Mouse (Mus musculus) heart, postnatal 0 days (tissue): ENCODE results near the gene Polg2.

Source experiments
- CTCF ChIP-seq: IDR thresholded peaks from 2 replicates; pipeline ENCODE4 v1.5.1; 2016; ENCODE audit warnings: antibody characterized with exemption, control low read depth, low read depth
- EP300 ChIP-seq: IDR thresholded peaks from 2 replicates; pipeline ENCODE4 v1.6.1; 2016; ENCODE audit warnings: antibody characterized with exemption, low read depth

- no peak for TF ChIP-seq CTCF
- TF ChIP-seq EP300: no peak
Measured at GRCm38 (mm10) chr11:106753314-106753713, 26.0 kb downstream of the Polg2 start.
